In genomic region chr4:119167663-119168062, GRCm38 (mm10) we compare ENCODE assay signal across 9 mouse cellular contexts. TPM values are rescaled to one million over a fixed set of nuclear protein-coding genes. Genes with fewer than 3 reads are reported as not detected.
DNase-seq lines count a peak whose midpoint lies in the region; ATAC-seq and TF ChIP-seq lines count a peak whose summit lies in the region.
"Had no signal": no experiment of that assay in that cellular context is flagged by ENCODE, and none has a peak within 500 bp of the region (broad histone marks: within the 10 kb centered on the region; RNA-seq: fewer than 3 reads in every experiment).

No protein-coding gene starts in this region.

- H3K4me2 ChIP-seq in heart, embryonic 11.5 days: no peak overlapping the region
- H3K4me2 ChIP-seq in intestine, embryonic 16.5 days (ENCODE audit: low read depth, low read length): no peak overlapping the region
- no peak overlapping the region for H3K4me2 ChIP-seq in midbrain, postnatal 0 days (ENCODE audit: low read depth, low read length, poor library complexity, severe bottlenecking)

- intact Hi-C loops in left cerebral cortex, postnatal 4 days (cut with DNase I): loop anchor here (1.0 kb wide), 1 partner anchor 162 kb away; no protein-coding TSS in a partner anchor

- H3K4me3 ChIP-seq in heart, embryonic 11.5 days (ENCODE audit: low read depth, low read length): no peak overlapping the region
- H3K4me3 ChIP-seq in intestine, embryonic 16.5 days (ENCODE audit: low read length): no peak overlapping the region
- H3K4me3 ChIP-seq in midbrain, postnatal 0 days (ENCODE audit: low read depth, low read length): no peak overlapping the region

- peaks cover 3% of the 10 kb centered on the region; the same call in 1 of the 2 replicates for H3K4me1 ChIP-seq in heart, embryonic 11.5 days (ENCODE audit: control insufficient read depth, insufficient read depth, low read length)
- peaks cover 1% of the 10 kb centered on the region; the same call in 1 of the 2 replicates for H3K4me1 ChIP-seq in intestine, embryonic 16.5 days (ENCODE audit: control insufficient read depth, insufficient read depth, low read length)
- H3K4me1 ChIP-seq in midbrain, postnatal 0 days (ENCODE audit: insufficient read depth, low read length): no peaks in the 10 kb centered on the region; the same call in 1 of the 2 replicates

- H3K36me3 ChIP-seq in heart, embryonic 11.5 days (ENCODE audit: control insufficient read depth, insufficient read depth, low read length): peaks cover 13% of the 10 kb centered on the region
- peaks cover 3% of the 10 kb centered on the region for H3K36me3 ChIP-seq in intestine, embryonic 16.5 days (ENCODE audit: control insufficient read depth, insufficient read depth, low read length)
- H3K36me3 ChIP-seq in midbrain, postnatal 0 days (ENCODE audit: insufficient read depth, low read length): no peaks in the 10 kb centered on the region

- no peaks in the 10 kb centered on the region for H3K9me3 ChIP-seq in heart, embryonic 11.5 days (replicated peaks; ENCODE audit: control insufficient read depth, low read length)
- H3K9me3 ChIP-seq in intestine, embryonic 16.5 days (ENCODE audit: control insufficient read depth, low read length): no peaks in the 10 kb centered on the region
- no peaks in the 10 kb centered on the region for H3K9me3 ChIP-seq in midbrain, postnatal 0 days (ENCODE audit: low read length)

- 7% methylated on average over 4 of the region's 4 CpGs for WGBS in heart, embryonic 11.5 days (ENCODE audit: insufficient replicate concordance)
- WGBS in intestine, embryonic 16.5 days: 2% methylated on average over 4 of the region's 4 CpGs
- WGBS in midbrain, postnatal 0 days: 2% methylated on average over 4 of the region's 4 CpGs

- no peak overlapping the region for H3K27ac ChIP-seq in heart, embryonic 11.5 days (ENCODE audit: low read depth, low read length)
- no peak overlapping the region for H3K27ac ChIP-seq in intestine, embryonic 16.5 days (ENCODE audit: low read length)
- H3K27ac ChIP-seq in midbrain, postnatal 0 days (ENCODE audit: low read depth, low read length): no peak overlapping the region

- peak; percentile 76 to 92 for DNase-seq in heart, adult 18-20 months
- peak; percentile 84 to 91 for DNase-seq in cerebellum, postnatal 25 days
- peak; percentile 84 to 89 for DNase-seq in frontal cortex, postnatal 36 days (ENCODE audit: low spot score in 2 of 2)
- DNase-seq in left cerebral cortex, postnatal 4 days: peak; percentile 85
- DNase-seq in midbrain, postnatal 0 days (ENCODE audit: low spot score): peak; percentile 92
- peak; percentile 83 to 93 for DNase-seq in spleen, postnatal 4 days (ENCODE audit: low spot score in 2 of 2)

- peak; percentile 92 for TF ChIP-seq CTCF in midbrain, postnatal 0 days (IDR thresholded peaks at IDR 0.05)

- no peak for ATAC-seq in heart, embryonic 11.5 days (replicated peaks; ENCODE audit: insufficient number of reproducible peaks, low FRiP score, low TSS enrichment)
- peak; percentile 53; the same call in 1 of the 2 replicates for ATAC-seq in intestine, embryonic 16.5 days
- ATAC-seq in midbrain, postnatal 0 days (ENCODE audit: low FRiP score): 0 out of 2 replicates have a peak, but pooled peaks have one; percentile 41

- no peaks in the 10 kb centered on the region for H3K27me3 ChIP-seq in heart, embryonic 11.5 days (ENCODE audit: control insufficient read depth, insufficient read depth, low read length)
- no peaks in the 10 kb centered on the region for H3K27me3 ChIP-seq in intestine, embryonic 16.5 days (replicated peaks; ENCODE audit: control insufficient read depth, insufficient read depth, low read length)
- H3K27me3 ChIP-seq in midbrain, postnatal 0 days (ENCODE audit: insufficient read depth, low read length): no peaks in the 10 kb centered on the region

- no peak overlapping the region for H3K9ac ChIP-seq in heart, embryonic 11.5 days (ENCODE audit: low read depth, low read length)
- H3K9ac ChIP-seq in intestine, embryonic 16.5 days (ENCODE audit: low read depth, low read length): no peak overlapping the region
- H3K9ac ChIP-seq in midbrain, postnatal 0 days (replicated peaks; ENCODE audit: low read length, poor library complexity, severe bottlenecking): no peak overlapping the region

RNA-seq across cellular contexts. Expression of gene Zfp691, which starts 6.3 kb away (rescaled TPM):
- 10 to 100 TPM; 20.0 to 23.4 TPM for total RNA-seq in heart, adult 18-20 months (2021)
- 10.9 and 13.7 TPM in 2 replicates for polyA plus RNA-seq in heart, embryonic 11.5 days (2014; fragmentation: Nextera tagmentation; extraction: Ambion mirVana)
- polyA plus RNA-seq in intestine, embryonic 16.5 days (2015; fragmentation: Nextera tagmentation; extraction: Ambion mirVana): 4.3 and 5.0 TPM in 2 replicates
- total RNA-seq in left cerebral cortex, postnatal 4 days (2021): 1 to 10 TPM; 4.5 to 8.7 TPM
- total RNA-seq in midbrain, postnatal 0 days (2014; rRNA removed): 2.3 and 4.1 TPM in 2 replicates
- 2.5 and 3.3 TPM in 2 replicates for polyA plus RNA-seq in midbrain, postnatal 0 days (2015; fragmentation: Nextera tagmentation; extraction: Ambion mirVana)

RNA-seq across cellular contexts. Expression of gene Ermap, which starts 22.1 kb away (rescaled TPM):
- not detected for total RNA-seq in heart, adult 18-20 months (2021)
- polyA plus RNA-seq in heart, embryonic 11.5 days (2014; fragmentation: Nextera tagmentation; extraction: Ambion mirVana): 34.7 and 58.1 TPM in 2 replicates
- 2.4 and 4.7 TPM in 2 replicates for polyA plus RNA-seq in intestine, embryonic 16.5 days (2015; fragmentation: Nextera tagmentation; extraction: Ambion mirVana)
- total RNA-seq in left cerebral cortex, postnatal 4 days (2021): 1 to 10 TPM in 1 of 2 experiments, under 1 TPM in 1; 0.40 to 1.0 TPM
- total RNA-seq in midbrain, postnatal 0 days (2014; rRNA removed): 0.33 and 2.5 TPM in 2 replicates
- polyA plus RNA-seq in midbrain, postnatal 0 days (2015; fragmentation: Nextera tagmentation; extraction: Ambion mirVana): 0.31 and 0.93 TPM in 2 replicates

RNA-seq across cellular contexts. Expression of gene Svbp, which starts 27.4 kb away (rescaled TPM):
- 10 to 100 TPM; 15.4 to 19.6 TPM for total RNA-seq in heart, adult 18-20 months (2021)
- polyA plus RNA-seq in heart, embryonic 11.5 days (2014; fragmentation: Nextera tagmentation; extraction: Ambion mirVana): 138 and 143 TPM in 2 replicates
- polyA plus RNA-seq in intestine, embryonic 16.5 days (2015; fragmentation: Nextera tagmentation; extraction: Ambion mirVana): 92.4 and 100 TPM in 2 replicates
- total RNA-seq in left cerebral cortex, postnatal 4 days (2021): 10 to 100 TPM; 72.9 to 79.6 TPM
- total RNA-seq in midbrain, postnatal 0 days (2014; rRNA removed): 66.3 and 83.1 TPM in 2 replicates
- polyA plus RNA-seq in midbrain, postnatal 0 days (2015; fragmentation: Nextera tagmentation; extraction: Ambion mirVana): 196 and 200 TPM in 2 replicates

RNA-seq across cellular contexts. Expression of gene Tmem269, which starts 50.4 kb away (rescaled TPM):
- total RNA-seq in heart, adult 18-20 months (2021): not detected
- not detected in 2 replicates for polyA plus RNA-seq in heart, embryonic 11.5 days (2014; fragmentation: Nextera tagmentation; extraction: Ambion mirVana)
- not detected in 2 replicates for polyA plus RNA-seq in intestine, embryonic 16.5 days (2015; fragmentation: Nextera tagmentation; extraction: Ambion mirVana)
- total RNA-seq in left cerebral cortex, postnatal 4 days (2021): under 1 TPM; 0.38 to 0.48 TPM
- total RNA-seq in midbrain, postnatal 0 days (2014; rRNA removed): 0.11 TPM in 1 of 2 replicates, not detected in the other
- 0.43 and 0.83 TPM in 2 replicates for polyA plus RNA-seq in midbrain, postnatal 0 days (2015; fragmentation: Nextera tagmentation; extraction: Ambion mirVana)
- polyA plus RNA-seq: stomach, embryonic 14.5 days had no signal

RNA-seq across cellular contexts. Expression of gene Slc2a1, which starts 59.2 kb away (rescaled TPM):
- 10 to 100 TPM; 12.2 to 13.5 TPM for total RNA-seq in heart, adult 18-20 months (2021)
- 426 and 446 TPM in 2 replicates for polyA plus RNA-seq in heart, embryonic 11.5 days (2014; fragmentation: Nextera tagmentation; extraction: Ambion mirVana)
- polyA plus RNA-seq in intestine, embryonic 16.5 days (2015; fragmentation: Nextera tagmentation; extraction: Ambion mirVana): 149 and 156 TPM in 2 replicates
- total RNA-seq in left cerebral cortex, postnatal 4 days (2021): 10 to 100 TPM; 33.5 to 34.1 TPM
- 85.1 and 104 TPM in 2 replicates for total RNA-seq in midbrain, postnatal 0 days (2014; rRNA removed)
- 43.1 and 46.4 TPM in 2 replicates for polyA plus RNA-seq in midbrain, postnatal 0 days (2015; fragmentation: Nextera tagmentation; extraction: Ambion mirVana)
